Mouse (Mus musculus) forebrain, postnatal 0 days (tissue): ENCODE data around the gene Slc22a20. TPM values are rescaled to one million over a fixed set of nuclear protein-coding genes. Genes with fewer than 3 reads are reported as not detected.

Source experiments
- ATAC-seq: fragments of 200-750 bp; cut with Nextera tagmentation; 2 replicates; pipeline ENCODE4 v1.8.0; 2017; ENCODE audit warnings: mild to moderate bottlenecking, moderate library complexity
- DNase-seq: peaks from one replicate; pipeline ENCODE4 v3.0.0-alpha.2; 2015
- H3K27ac ChIP-seq: fragments of 300-500 bp; sonication (generic); 2 replicates; pipeline ENCODE4 v1.5.1; 2014; ENCODE audit warnings: low read depth, mild to moderate bottlenecking, antibody characterized with exemption, low read length, moderate library complexity, mixed read lengths
- H3K27me3 ChIP-seq: fragments of 300-500 bp; sonication (generic); 2 replicates; pipeline ENCODE4 v1.6.1; 2014; ENCODE audit warnings: mild to moderate bottlenecking, low read length, mixed read lengths; ENCODE audit not compliant: insufficient read depth
- H3K36me3 ChIP-seq: fragments of 300-500 bp; sonication (generic); 2 replicates; pipeline ENCODE4 v1.6.1; 2014; ENCODE audit warnings: mild to moderate bottlenecking, moderate library complexity; ENCODE audit not compliant: insufficient read depth
- H3K4me1 ChIP-seq: fragments of 300-500 bp; sonication (generic); 2 replicates; pipeline ENCODE4 v1.6.1; 2014; ENCODE audit warnings: antibody characterized with exemption; ENCODE audit not compliant: insufficient read depth
- H3K4me2 ChIP-seq: fragments of 300-500 bp; sonication (generic); 2 replicates; pipeline ENCODE4 v1.6.1; 2014; ENCODE audit warnings: low read depth, mild to moderate bottlenecking, moderate library complexity
- H3K4me3 ChIP-seq: fragments of 300-500 bp; sonication (generic); 2 replicates; pipeline ENCODE4 v1.5.1; 2014; ENCODE audit warnings: low read depth, low read length, mixed read lengths
- H3K9ac ChIP-seq: fragments of 300-500 bp; sonication (generic); 2 replicates; pipeline ENCODE4 v1.6.1; 2014; ENCODE audit warnings: mild to moderate bottlenecking
- H3K9me3 ChIP-seq: fragments of 300-500 bp; sonication (generic); 2 replicates; pipeline ENCODE4 v1.6.1; 2016; ENCODE audit warnings: low read length
- CTCF ChIP-seq: sonication (generic); IDR thresholded peaks from 2 replicates; pipeline ENCODE4 v1.5.1; 2016; ENCODE audit warnings: antibody characterized with exemption, control low read depth, low read depth
- WGBS: fragments of 180-500 bp; shearing (Covaris S2); extraction: QIAGEN DNeasy Blood & Tissue Kit; methylation state at CpG from one replicate; pipeline ENCODE4 v1.1.7; 2014; 5-methylcytosine and 5-hydroxymethylcytosine counted together
- polyA plus RNA-seq: library from polyadenylated mRNA; unstranded; fragments of >200 nt; fragmentation: Nextera tagmentation; extraction: Ambion mirVana; gene quantifications from 2 replicates; pipeline ENCODE4 v1.2.1, GENCODE M21; 2015
- total RNA-seq: library from RNA; depleted of rRNA; stranded (reverse); fragments of >200 nt; gene quantifications from 2 replicates; pipeline ENCODE4 v1.2.3, GENCODE M21; 2014

Gene Slc22a20
- total and polyA plus RNA-seq, 2 experiments from 2014 or later = not detected

DNA sequence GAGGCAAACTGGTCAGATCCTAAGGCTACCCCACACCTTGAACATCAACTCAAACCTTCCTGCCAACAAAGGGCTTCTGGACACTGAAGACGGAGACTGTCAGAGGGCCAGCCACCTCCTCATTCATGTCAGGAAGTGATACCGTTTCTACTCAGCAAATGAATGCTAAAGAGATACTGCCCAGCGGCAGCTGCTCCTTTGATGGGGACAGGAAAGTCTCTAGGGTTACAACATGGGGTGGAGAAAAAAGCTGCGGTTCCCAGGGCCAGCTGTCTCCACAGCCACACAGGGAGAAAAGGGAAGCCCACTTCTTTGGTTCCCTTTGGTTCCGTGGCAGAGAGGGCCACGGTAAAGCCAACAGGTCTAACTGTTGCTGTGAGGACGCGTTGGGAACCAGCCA, 41.8 kb downstream of the Slc22a20 start:
- no peaks in the 10 kb centered on the region for H3K27me3 ChIP-seq
- H3K4me2 ChIP-seq = no peak overlapping the region
- H3K9me3 ChIP-seq = no peaks in the 10 kb centered on the region
- H3K4me3 ChIP-seq = no peak overlapping the region
- no peak for TF ChIP-seq CTCF
- ATAC-seq = no peak
- H3K36me3 ChIP-seq = peaks cover 12% of the 10 kb centered on the region; the same call in 1 of the 2 replicates
- DNase-seq = no peak
- H3K4me1 ChIP-seq = no peaks in the 10 kb centered on the region
- no peak overlapping the region for H3K9ac ChIP-seq
- WGBS = 72% methylated on average over 8 of the region's 8 CpGs
- H3K27ac ChIP-seq = no peak overlapping the region

DNA sequence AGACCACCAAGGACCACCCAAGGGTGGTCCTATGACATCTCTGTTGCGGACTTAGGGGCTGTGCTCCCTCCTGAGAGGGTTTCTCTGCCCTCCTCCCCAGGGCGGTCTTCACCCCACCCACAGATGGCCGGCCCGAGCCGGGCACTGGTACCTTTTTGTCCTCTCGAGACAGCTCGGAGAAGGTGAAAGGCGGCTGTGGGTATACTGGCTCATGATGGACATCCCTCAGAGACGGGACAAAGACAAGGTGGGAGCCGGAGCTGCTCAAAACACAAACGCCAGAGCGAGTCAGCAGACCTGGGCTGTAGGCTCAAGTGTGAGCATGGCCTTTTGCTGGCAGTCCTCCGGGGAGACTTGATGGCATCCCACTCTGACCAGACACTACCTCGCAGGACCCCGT, 42.5 kb downstream of the Slc22a20 start:
- ATAC-seq (no peak), DNase-seq (no peak)
- Histone ChIP-seq H3K4me3 (no peak overlapping the region), H3K9ac (no peak overlapping the region), H3K27me3 (no peaks in the 10 kb centered on the region), H3K27ac (no peak overlapping the region), H3K36me3 (peaks cover 9% of the 10 kb centered on the region; the same call in 1 of the 2 replicates), H3K4me2 (no peak overlapping the region), H3K9me3 (no peaks in the 10 kb centered on the region), H3K4me1 (no peaks in the 10 kb centered on the region)
- no peak for TF ChIP-seq CTCF
- 93% methylated on average over 15 of the region's 15 CpGs for WGBS

DNA sequence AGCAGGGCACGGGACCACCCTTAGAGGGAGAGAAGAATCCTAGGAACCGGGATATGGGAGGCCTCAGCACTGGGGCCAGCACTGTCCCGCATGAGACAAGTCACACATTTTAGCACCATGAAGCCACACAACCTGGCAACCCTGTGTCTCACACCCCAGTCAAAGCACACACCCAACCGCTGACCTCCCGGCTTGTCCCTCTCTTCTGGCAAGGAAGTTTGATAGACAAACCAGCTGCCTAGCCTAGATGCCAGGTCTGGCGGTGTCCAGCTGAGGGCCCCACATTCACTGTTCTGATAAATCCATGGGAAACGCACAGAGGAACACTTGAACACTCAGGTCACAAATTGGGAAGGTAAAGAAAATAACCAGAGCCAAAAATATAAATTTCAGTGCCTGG, 43.4 kb downstream of the Slc22a20 start:
- WGBS = 86% methylated on average over 7 of the region's 7 CpGs
- H3K27ac ChIP-seq = no peak overlapping the region
- no peaks in the 10 kb centered on the region for H3K4me1 ChIP-seq
- DNase-seq (no peak), ATAC-seq (no peak)
- no peaks in the 10 kb centered on the region for H3K27me3 ChIP-seq
- TF ChIP-seq CTCF = no peak
- 0 out of 2 replicates have a peak, but pooled peaks cover 1% of the 10 kb centered on the region for H3K36me3 ChIP-seq
- no peak overlapping the region for H3K9ac ChIP-seq
- no peak overlapping the region for H3K4me3 ChIP-seq
- no peak overlapping the region for H3K4me2 ChIP-seq
- H3K9me3 ChIP-seq = no peaks in the 10 kb centered on the region

DNA sequence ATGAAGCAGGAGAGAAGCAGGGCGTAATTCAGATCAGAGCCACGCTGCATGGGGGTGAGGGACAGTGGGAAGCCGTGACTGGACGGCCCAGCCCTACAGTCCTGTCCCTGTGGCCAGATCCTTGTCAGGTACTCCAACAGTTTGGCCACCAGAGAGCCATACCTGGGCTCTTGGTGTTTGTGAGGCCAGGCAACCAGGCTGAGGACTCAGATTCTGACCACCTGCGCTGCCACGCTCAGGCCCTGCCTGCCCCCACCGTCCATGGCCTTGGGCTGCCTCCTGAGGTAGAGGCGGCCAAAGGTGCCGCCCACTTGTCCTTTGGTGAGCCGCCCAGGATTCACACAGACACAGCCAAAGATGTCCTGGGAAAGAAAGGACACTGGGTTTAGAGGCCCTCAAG, 45.3 kb downstream of the Slc22a20 start:
- H3K27ac ChIP-seq = no peak overlapping the region

DNA sequence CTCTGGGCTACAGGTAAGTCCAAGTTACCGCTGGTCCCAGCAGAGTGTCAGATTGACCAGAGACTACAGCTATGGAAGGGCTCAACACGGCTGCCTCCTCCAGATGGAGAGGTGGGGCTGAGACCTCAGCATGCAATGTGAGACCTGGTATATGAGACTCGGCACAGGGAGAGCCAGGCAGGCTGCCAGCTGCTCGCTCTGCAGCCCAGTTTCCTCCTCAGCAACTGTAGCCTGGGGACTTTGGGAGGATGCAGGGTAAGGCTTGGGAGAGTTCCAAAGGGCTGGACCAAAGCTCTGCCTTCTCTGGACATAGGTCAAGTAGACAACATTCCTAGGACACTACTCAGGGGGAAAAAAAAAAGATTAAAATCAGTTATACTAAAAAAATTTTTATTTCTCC, 45.8 kb downstream of the Slc22a20 start:
- no peaks in the 10 kb centered on the region for H3K9me3 ChIP-seq
- H3K9ac ChIP-seq = no peak overlapping the region
- TF ChIP-seq CTCF = no peak
- WGBS = 50% methylated on average over 4 of the region's 4 CpGs
- peak; percentile 32 for DNase-seq
- no peak overlapping the region for H3K4me3 ChIP-seq
- no peaks in the 10 kb centered on the region for H3K4me1 ChIP-seq
- H3K27ac ChIP-seq = no peak overlapping the region
- H3K4me2 ChIP-seq = no peak overlapping the region
- H3K36me3 ChIP-seq = no peaks in the 10 kb centered on the region
- ATAC-seq = 0 out of 2 replicates have a peak, but pooled peaks have one; percentile 14
- H3K27me3 ChIP-seq = no peaks in the 10 kb centered on the region

More for the DNA sequence above, 45.3 kb downstream of the Slc22a20 start:
- Histone ChIP-seq H3K36me3 (no peaks in the 10 kb centered on the region), H3K9ac (no peak overlapping the region), H3K27me3 (no peaks in the 10 kb centered on the region), H3K4me1 (no peaks in the 10 kb centered on the region), H3K4me2 (no peak overlapping the region), H3K4me3 (no peak overlapping the region), H3K9me3 (no peaks in the 10 kb centered on the region)
- no peak for DNase-seq
- WGBS = 92% methylated on average over 10 of the region's 10 CpGs
- no peak for TF ChIP-seq CTCF
- ATAC-seq = no peak

DNA sequence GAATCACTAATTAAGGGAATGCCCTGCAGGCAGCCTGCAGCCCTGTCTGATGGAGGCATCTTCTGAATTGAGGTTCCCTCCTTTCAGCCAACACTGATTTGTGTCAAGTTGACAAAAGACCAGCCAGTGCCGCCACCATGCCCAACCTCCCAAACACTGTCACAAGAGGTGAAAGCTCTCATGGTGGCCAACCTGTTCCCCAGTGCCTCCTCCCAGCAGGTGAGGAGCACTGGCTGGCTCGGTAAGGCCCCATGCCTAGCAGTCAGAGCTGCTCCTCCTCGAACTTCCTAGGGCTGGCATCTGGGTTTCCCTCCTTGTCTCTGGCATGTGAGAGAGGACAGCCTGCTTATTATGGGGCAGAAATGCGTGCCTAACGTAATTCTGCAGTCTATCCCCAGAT, 46.2 kb downstream of the Slc22a20 start:
- no peak overlapping the region for H3K4me3 ChIP-seq
- ATAC-seq (no peak), DNase-seq (no peak)
- no peak overlapping the region for H3K27ac ChIP-seq
- H3K27me3 ChIP-seq = no peaks in the 10 kb centered on the region
- WGBS = 52% methylated on average over 5 of the region's 5 CpGs
- H3K36me3 ChIP-seq = no peaks in the 10 kb centered on the region
- no peaks in the 10 kb centered on the region for H3K9me3 ChIP-seq
- no peaks in the 10 kb centered on the region for H3K4me1 ChIP-seq
- no peak overlapping the region for H3K9ac ChIP-seq
- H3K4me2 ChIP-seq = no peak overlapping the region
- TF ChIP-seq CTCF = no peak

DNA sequence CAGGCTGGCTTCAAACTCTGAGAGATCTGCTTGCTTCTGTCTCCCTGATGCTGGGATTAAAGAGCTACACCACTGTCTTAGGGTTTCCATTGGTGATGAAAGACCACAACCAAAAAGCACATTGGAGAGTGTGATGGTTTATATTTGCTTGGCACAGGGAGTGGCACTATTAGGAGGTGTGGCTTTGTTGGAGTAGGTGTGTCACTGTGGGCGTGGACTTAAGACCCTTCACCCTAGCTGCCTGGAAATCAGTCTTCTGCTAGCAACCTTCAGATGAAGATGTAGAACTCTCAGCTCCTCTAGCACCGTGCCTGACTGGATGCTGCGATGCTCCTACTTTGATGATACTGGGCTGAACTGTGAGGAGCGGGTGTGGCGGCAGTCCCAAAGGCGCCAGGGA, 47.4 kb downstream of the Slc22a20 start:
- Histone ChIP-seq H3K4me1 (no peaks in the 10 kb centered on the region), H3K36me3 (no peaks in the 10 kb centered on the region), H3K4me2 (no peak overlapping the region), H3K27ac (no peak overlapping the region), H3K27me3 (no peaks in the 10 kb centered on the region), H3K4me3 (no peak overlapping the region), H3K9me3 (no peaks in the 10 kb centered on the region), H3K9ac (no peak overlapping the region)
- ATAC-seq = no peak
- no peak for TF ChIP-seq CTCF
- WGBS = 94% methylated on average over 6 of the region's 6 CpGs
- no peak for DNase-seq
